Mouse (Mus musculus) gastrocnemius, adult 2 months (tissue): ENCODE measurements around the gene 9230112D13Rik. TPM values are rescaled to one million over a fixed set of nuclear protein-coding genes. Genes with fewer than 3 reads are reported as not detected.

ENCODE experiments used
- DNase-seq: peaks from one replicate; pipeline ENCODE4 v3.0.0; 2022
- H3K27ac ChIP-seq: fragments of 200-600 bp; 2 replicates; pipeline ENCODE4 v1.8.1; 2022; ENCODE audit warnings: mild to moderate bottlenecking
- H3K4me3 ChIP-seq: fragments of 200-600 bp; 2 replicates; pipeline ENCODE4 v1.8.1; 2022; ENCODE audit warnings: mild to moderate bottlenecking, moderate library complexity
- CTCF ChIP-seq: fragments of 200-600 bp; IDR thresholded peaks from 2 replicates; pipeline ENCODE4 v1.8.1; 2022; ENCODE audit warnings: antibody characterized with exemption, mild to moderate bottlenecking, moderate library complexity
- intact Hi-C: fragments of 180-260 bp; cut with DNase I; formaldehyde crosslinking; loops from one replicate; pipeline ENCODE4 v1.15.1; 2025
- long read RNA-seq, 2 experiments: library from polyadenylated mRNA; stranded (forward); transcript quantifications; one replicate each; pipeline ENCODE4 v2.0.0; 2021
- total RNA-seq, 2 experiments: library from RNA; stranded (reverse); gene quantifications; 2 replicates each; pipeline ENCODE4 v1.2.3; 2021

The 9230112D13Rik gene
- total RNA-seq, result not detected
- long read RNA-seq, experiment 1, result 0 reads
- long read RNA-seq, experiment 2, result 0 reads

DNA sequence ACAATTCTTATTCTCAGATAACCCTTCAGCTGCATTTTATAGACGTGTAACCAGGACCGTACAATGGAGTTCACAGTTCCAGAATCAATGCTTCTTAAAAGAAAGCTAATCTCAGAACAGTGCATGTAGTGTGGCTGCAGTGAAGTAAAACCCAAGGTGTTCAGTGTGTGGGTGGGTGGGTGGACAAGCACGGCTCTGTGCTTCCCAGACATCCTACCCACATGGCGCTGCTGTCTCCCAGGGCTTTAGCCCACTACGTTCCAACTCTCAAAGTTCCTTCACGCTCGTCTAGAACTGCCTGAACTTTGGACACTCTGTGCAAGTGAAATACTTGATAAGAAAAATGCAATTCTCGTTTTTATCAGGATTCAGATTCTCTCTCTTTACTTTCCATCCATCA, at the start of gene 9230112D13Rik:
Gene 9230112D13Rik (minus strand): TSS at position 101 of the 400 bp plus-strand sequence.
- H3K4me3 ChIP-seq, result no peak within 1 kb of the TSS
- intact Hi-C loops, result no loop called here
- no peak within 1 kb of the TSS for H3K27ac ChIP-seq
- TF ChIP-seq CTCF, result no peak
- no peak for DNase-seq

DNA sequence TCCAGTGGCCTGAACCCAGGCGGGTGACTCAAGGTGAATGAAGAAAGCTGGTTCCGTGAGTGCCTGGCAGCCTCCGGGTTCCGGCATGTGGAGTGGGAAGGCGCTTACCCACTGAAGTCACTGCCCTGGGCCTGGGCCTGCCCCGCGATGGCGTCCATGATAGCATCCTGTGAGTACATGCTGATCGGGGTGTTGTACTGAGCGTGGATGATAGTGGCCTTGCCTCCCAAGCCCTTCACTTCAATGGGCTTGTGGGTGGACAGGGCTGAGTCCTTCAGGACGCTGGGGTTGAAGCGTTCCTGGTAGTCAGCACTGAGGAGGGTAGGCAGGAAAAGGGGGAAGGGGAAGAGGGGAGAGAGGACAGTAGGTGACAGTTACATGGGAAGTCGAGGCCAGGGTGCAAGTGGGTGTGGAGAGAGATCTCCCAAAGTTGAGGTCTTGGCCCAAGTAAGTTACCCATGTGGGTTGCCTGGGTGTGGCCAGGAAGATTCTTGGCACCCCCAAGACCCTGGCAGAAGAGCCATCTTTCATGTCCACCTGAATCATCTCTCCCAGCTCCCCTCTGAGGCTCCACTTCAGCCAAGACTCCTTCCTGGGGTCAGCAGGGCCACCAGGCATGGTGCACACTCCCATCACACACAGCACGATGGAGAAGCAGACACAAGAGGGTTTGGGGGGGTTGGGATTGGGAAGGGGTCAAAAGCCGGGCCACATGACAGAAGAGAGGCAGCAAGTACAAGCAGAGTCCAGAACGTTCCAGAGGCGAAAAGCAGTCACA, 49.2 kb upstream of the 9230112D13Rik start:
- Histone ChIP-seq H3K27ac (peak overlapping the region; percentile 86), H3K4me3 (peak overlapping the region; percentile 36)
- DNase-seq, result no peak
- no peak for TF ChIP-seq CTCF
- intact Hi-C loops, result loop anchor here (2.0 kb wide), 1 partner anchor 199 kb away; no protein-coding TSS in a partner anchor

DNA sequence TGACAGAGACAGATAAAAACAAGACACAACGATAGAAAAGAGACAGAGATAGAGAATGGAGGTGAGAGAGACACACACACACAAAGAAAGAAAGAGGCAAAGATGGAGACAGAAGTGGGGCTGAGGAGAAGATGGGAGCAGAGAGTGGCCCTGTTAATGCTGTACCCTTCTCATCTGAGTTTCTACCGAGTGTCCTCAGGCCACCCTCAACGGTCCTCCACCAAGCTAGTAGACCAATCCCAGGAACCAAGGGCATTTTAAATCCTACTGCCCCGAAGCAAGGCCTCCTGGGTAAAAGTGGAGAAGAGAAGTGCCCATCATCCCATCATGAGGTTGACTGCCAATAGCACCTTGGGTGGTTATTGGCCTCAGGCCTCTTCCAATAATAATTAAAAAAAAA, 48.3 kb upstream of the 9230112D13Rik start:
- intact Hi-C loops, result loop anchor here (2.0 kb wide), 1 partner anchor 198 kb away; no protein-coding TSS in a partner anchor
- no peak for DNase-seq
- peak overlapping the region; percentile 86 for H3K27ac ChIP-seq
- peak overlapping the region; percentile 36 for H3K4me3 ChIP-seq
- TF ChIP-seq CTCF, result no peak

DNA sequence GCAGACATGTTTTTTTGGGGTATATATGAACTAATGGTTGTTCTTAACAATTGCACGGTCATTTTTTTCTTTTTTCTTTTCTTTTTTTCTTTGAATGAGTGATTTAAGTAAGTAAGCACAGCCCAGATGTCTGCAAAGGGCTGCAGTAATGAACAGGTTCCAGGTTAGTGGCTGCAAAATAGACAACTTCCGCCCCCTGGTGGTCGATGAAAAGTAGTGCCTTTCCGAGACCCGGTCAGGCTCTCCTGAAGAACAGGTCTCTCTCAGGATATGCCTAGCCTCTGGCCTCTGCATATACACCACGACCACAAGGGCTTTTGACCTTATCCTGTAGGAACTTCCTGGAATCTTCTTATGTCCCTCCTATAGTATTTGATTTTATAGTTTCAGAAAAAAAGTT, 47.7 kb upstream of the 9230112D13Rik start:
- Histone ChIP-seq H3K27ac (peak overlapping the region; percentile 82), H3K4me3 (peak overlapping the region; percentile 55)
- DNase-seq, result peak; percentile 84
- intact Hi-C loops, result loop anchor here (2.0 kb wide), 1 partner anchor 197 kb away; no protein-coding TSS in a partner anchor
- TF ChIP-seq CTCF, result peak; percentile 87

DNA sequence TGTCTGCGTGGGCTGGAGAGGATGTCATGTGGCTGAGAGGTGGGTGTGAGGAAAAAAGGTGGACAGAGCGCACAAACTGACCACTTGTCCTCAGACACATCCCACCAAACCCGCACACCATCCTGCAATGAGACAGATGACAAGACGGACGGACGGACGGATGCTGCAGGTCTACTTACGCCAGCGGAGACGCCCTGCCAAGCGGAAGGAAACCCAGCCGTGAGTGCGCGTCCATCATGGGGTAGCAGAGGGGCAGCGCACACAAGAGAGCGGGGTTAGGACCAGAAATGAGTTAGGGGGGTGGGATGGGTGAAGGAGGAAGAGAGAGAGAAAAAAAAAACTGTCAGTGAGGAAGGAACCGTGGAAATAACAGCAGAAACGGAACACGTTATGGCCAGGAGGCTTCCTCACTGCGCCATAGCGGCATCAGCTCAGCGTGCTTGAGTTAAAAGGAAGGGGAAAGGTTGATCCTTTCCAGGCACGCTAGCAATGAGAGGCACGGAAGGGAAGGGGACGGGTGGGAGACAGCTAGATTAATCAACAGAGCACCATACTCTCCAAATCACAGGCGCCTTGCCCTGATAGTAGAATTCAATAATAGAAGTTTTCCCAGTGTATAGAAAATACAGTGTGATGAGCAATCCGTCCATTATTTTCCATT, 47.1 kb upstream of the 9230112D13Rik start:
- intact Hi-C loops, result loop anchor here (2.0 kb wide), 1 partner anchor 197 kb away; no protein-coding TSS in a partner anchor

DNA sequence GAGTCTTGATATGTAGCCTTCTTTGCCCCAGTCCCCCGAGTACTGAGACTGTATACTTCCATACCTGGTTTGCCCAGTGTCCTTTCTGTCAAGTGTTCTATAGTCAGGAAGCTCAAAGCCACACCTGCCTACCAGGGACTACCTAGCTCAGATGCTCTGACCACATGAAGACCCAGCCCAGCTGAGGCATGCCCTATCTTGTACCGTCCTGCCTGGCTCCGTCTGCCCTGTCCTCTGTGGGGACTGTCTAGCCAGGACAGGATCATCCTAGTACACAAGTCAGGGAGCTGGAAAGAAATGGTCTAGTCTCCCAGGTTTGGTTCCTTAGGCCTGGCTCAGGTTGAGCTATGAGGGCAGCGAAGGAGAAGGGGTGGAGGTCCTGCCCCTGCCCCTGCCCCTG, 46.0 kb upstream of the 9230112D13Rik start:
- Histone ChIP-seq H3K27ac (peak overlapping the region; percentile 82), H3K4me3 (peak overlapping the region; percentile 38)
- TF ChIP-seq CTCF, result no peak
- DNase-seq, result no peak
- intact Hi-C loops, result no loop called here

More for the DNA sequence above, 47.1 kb upstream of the 9230112D13Rik start:
- TF ChIP-seq CTCF, result no peak
- peak overlapping the region; percentile 55 for H3K4me3 ChIP-seq
- DNase-seq, result no peak
- peak overlapping the region; percentile 82 for H3K27ac ChIP-seq

DNA sequence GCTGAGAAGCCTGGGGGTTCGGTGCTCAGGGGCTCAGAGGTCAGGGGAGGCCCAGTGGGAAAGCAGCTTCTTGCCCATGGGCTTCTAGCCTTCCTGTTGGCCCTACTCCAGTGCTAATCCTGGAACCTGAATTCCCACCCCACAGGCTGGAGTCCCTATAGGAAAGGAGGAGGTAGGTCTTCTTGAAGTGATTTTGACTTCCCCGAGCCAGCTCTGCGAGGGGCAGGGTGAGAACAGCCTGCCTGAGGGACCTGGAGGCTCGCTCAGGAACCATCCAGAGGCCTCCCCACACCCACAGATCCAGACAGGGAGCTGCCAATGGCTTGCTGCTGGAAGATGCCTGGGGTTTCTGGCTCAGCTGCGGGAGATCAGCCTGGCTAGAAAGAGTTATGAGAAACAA, 45.1 kb upstream of the 9230112D13Rik start:
- TF ChIP-seq CTCF, result no peak
- intact Hi-C loops, result no loop called here
- Histone ChIP-seq H3K4me3 (peak overlapping the region; percentile 21; the same call in 1 of the 2 replicates), H3K27ac (peak overlapping the region; percentile 82)
- DNase-seq, result no peak

DNA sequence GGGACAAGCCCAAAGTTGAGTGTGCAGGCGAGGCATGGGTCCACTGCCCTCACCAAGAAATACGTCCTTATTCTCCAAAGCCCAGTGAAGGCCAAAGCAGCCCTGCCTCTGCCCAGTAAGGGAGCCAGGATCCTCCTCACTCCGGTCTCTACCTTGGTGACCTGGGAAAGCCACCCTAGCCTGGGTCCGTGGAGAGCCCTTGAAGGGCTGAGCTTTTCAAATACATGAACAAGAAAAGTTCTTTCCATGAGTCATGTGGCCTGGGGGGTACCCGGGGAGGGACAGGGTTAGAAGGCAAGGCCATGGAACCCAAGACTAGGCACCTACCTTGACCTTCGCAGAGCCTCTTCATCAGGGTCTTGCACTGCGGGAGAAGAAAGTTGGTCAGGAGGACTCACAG, 43.9 kb upstream of the 9230112D13Rik start:
- intact Hi-C loops, result no loop called here
- no peak for DNase-seq
- no peak for TF ChIP-seq CTCF
- H3K27ac ChIP-seq, result peak overlapping the region; percentile 82
- H3K4me3 ChIP-seq, result peak overlapping the region; percentile 33

DNA sequence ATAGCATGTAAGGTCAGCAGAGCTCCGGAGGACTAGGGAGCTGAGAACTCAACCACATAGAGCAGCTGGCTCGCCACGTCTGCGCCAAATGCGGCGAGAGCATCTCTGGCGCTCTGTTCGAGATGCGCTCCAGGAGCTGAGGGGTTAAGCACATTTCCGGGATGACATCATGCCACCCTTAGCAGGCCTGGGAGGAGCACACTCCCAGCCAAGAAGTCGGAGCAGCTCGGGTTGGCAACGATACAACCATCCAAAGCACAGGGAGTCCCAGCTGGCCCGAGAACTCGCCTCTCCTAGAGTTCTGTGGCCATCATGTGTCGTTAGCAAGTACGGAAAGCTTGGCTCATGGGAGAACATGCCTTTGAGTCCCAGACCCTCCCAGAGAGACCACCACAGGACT, 43.1 kb upstream of the 9230112D13Rik start:
- DNase-seq, result peak; percentile 81
- peak overlapping the region; percentile 33 for H3K4me3 ChIP-seq
- intact Hi-C loops, result no loop called here
- H3K27ac ChIP-seq, result peak overlapping the region; percentile 82
- no peak for TF ChIP-seq CTCF

DNA sequence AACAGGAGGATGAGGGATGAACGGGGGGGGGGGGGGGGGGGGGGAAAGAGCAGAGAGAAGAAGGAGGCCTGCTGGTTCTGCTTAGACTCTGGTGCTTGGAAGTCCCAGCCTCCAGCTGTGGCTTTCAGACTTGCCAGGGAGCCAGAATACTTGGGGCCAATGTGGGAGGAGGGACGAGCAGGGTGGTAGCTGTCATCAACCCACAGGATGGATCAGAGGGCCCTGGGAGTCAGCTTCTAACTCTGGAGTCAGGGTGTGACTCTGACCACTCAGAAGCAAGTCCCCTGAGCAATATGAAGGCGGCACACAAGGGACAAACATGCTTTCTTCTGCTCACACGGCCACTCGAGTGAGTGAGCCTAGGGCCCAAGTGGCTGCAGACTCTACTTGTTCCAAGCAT, 42.0 kb upstream of the 9230112D13Rik start:
- intact Hi-C loops, result no loop called here
- TF ChIP-seq CTCF, result no peak
- Histone ChIP-seq H3K4me3 (peak overlapping the region; percentile 33), H3K27ac (peak overlapping the region; percentile 82)
- peak; percentile 68 for DNase-seq

DNA sequence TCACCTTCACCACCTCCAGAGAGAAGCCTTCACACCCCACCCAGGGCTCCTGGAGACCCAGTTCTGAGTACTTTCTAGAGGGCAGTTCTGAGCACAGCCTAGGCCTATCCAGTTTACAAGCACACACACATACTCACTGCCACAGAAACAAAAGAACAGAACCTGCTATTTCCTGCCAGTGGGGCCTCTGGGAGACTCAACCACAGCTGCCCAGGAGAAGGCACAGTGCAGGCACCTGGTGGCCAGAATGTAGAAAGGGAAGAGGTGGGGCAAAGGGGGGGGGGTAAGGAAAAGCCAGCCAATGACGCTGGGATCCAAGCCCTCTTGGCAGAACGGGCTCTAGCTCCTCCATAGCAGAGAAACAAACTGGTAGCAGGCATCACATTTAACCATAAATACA, 39.8 kb upstream of the 9230112D13Rik start:
- peak; percentile 24 for TF ChIP-seq CTCF
- no peak for DNase-seq
- Histone ChIP-seq H3K4me3 (no peak overlapping the region), H3K27ac (peak overlapping the region; percentile 41)
- intact Hi-C loops, result no loop called here

DNA sequence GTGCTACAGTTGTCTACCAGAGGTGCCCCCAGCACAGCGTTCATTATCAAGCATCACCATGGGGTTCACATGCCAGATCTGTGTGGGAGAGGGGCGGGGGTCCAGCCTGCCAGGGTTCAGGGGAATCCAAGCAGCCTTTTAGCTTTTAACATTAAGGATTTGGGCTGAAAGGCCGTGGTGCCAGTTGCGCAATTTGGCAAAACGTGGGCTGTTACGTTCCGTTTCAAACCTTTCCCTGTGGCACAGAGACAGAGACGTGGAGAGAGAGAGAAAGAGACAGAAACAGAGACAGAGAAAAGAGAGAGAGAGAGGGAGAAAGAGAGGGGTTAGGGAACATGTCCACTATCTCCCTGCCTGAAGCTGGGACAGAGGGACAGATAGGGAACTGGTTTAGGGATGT, 39.0 kb upstream of the 9230112D13Rik start:
- no peak overlapping the region for H3K4me3 ChIP-seq
- intact Hi-C loops, result no loop called here
- no peak for DNase-seq
- peak overlapping the region; percentile 41; the same call in 1 of the 2 replicates for H3K27ac ChIP-seq
- no peak for TF ChIP-seq CTCF

DNA sequence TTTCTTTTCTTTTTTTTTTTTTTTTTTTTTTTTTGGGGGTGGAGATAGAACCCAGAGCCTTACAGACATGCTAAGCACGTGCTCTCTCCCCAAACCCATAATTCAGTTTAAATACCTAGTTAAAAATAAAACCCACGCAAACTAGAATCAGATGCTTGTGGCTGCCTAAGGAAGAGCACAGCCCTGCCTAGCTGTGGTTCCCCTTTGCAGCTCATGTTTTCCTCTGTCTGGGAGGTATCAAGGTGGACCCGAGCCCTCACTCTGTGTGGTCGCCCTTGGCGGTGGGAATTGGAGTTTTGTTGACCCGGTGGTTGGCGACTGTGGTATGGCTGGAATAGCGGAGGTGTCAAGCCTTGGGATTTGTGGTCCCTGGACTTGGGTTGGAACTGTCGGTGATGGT, 36.3 kb upstream of the 9230112D13Rik start:
- no peak for DNase-seq
- intact Hi-C loops, result no loop called here
- H3K27ac ChIP-seq, result no peak overlapping the region

More for the DNA sequence above, 36.3 kb upstream of the 9230112D13Rik start:
- no peak for TF ChIP-seq CTCF
- H3K4me3 ChIP-seq, result no peak overlapping the region
